Mouse (Mus musculus): Measurements from ENCODE around the gene Glcci1.

Gene Glcci1

GRCm38 (mm10) chr6:8489938-8490585, 19.3 kb upstream of the Glcci1 start:
- ChIA-PET CTCF (no interaction called here), POLR2A (no interaction called here)

DNA sequence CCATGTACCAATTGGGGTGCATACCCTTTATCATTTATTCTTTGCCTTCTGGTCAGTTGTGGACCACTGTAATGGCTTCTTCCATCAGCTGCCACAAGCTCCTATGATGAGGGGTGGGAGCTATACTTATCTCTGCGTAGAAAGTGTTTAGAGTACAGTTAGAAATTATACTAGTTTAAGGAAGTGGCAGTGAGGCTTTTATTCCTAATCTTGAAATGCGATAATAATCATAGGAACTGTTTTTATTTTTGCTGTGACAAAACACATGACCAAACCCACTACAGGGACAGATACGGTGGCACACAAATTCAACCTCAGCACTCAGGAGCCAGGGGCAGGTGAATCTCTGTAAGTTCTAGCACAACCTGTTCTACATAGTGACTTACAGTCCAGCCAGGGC, 17.2 kb upstream of the Glcci1 start:
- POLR2A ChIA-PET, result interaction anchor here in 1 of 4 experiments (1.0 kb wide), 1 partner anchor 10 kb away, joined by 3 read pairs; no protein-coding TSS in a partner anchor
- CTCF ChIA-PET, result no interaction called here

DNA sequence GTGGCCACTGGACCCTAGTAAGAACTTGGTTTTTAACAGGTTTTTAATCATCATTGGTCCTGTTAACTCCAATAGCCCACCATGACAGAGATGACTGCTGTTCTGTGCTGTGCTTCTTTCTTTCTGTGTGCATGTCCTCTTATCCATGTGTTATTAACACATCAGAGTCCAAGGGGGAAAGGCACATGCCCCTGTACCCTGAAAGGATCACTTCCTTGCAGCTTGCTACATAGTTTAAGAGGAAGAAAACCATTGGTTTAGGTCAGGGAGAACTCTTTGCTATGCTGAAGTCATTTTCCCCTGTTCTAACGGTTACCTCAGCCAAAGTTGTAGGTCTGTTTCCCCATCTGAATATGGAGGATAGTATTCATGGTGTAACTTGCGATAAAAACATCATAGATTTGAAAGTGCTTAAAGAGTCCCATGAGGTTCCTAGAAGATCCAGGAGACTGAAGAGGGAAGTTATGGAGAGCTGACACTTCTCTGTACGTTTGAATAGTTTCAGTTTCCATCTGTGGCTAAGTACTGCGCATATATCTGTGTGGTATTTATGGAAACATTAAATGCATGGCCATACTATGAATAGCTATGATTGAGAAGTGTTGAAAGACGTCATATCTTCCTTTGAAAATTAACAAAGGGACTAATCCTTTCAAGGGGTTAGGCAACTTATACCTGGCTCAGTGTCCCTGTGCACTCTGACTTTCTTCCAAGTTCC, 14.1 kb upstream of the Glcci1 start:
- ChIA-PET POLR2A (interaction anchor here in 1 of 4 experiments (0.5 kb wide), 1 partner anchor 287 kb away, joined by 3 read pairs; no protein-coding TSS in a partner anchor), CTCF (no interaction called here)

DNA sequence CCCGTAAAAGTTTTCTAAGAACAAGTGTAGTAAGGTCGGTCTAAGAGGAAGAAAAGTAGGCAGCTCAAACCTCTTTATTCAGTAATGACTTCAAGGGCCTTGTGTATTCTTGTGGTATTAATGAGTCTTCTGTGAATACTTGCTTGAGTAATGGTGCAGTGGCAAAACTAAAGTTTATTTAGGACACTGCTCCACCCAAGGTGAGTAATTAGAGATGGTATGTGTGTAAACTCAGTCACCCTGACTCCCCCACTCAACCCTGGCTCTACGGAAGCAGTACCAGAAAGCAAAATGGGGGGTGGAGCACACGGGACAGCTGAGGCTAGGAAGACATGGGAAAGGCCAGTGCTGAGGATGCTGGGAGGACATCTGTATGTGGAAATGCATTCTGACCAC, 13.6 kb upstream of the Glcci1 start:
- ChIA-PET CTCF (no interaction called here), POLR2A (no interaction called here)

- ChIA-PET CTCF (no interaction called here), POLR2A (interaction anchor here in 2 of 4 experiments (0.7 to 1.1 kb wide), 3 partner anchors 12 to 13 kb away, joined by 3 to 4 read pairs (median 3); partner anchors contain the start of gene Glcci1 (in 1 of the 2))
These were observed 12.0 kb upstream of the Glcci1 start for GRCm38 (mm10) chr6:8497234-8497867.

- CTCF ChIA-PET, result no interaction called here
- POLR2A ChIA-PET, result interaction anchor here in 2 of 4 experiments (0.7 to 1.1 kb wide), 3 partner anchors 12 kb away, joined by 3 to 4 read pairs (median 3); partner anchors contain the start of gene Glcci1 (in 1 of the 2)
These were observed 11.5 kb upstream of the Glcci1 start for GRCm38 (mm10) chr6:8497868-8498257.

- ChIA-PET CTCF (no interaction called here), POLR2A (interaction anchor here in 1 of 4 experiments (1.2 kb wide), 1 partner anchor 13 kb away, joined by 3 read pairs; no protein-coding TSS in a partner anchor)
These were observed 10.4 kb upstream of the Glcci1 start for GRCm38 (mm10) chr6:8498961-8499360.

- CTCF ChIA-PET, result no interaction called here
- POLR2A ChIA-PET, result interaction anchor here in 1 of 4 experiments (0.8 kb wide), 1 partner anchor 107 kb away, joined by 3 read pairs; no protein-coding TSS in a partner anchor
These were observed 5.4 kb upstream of the Glcci1 start for GRCm38 (mm10) chr6:8503953-8504352.

DNA sequence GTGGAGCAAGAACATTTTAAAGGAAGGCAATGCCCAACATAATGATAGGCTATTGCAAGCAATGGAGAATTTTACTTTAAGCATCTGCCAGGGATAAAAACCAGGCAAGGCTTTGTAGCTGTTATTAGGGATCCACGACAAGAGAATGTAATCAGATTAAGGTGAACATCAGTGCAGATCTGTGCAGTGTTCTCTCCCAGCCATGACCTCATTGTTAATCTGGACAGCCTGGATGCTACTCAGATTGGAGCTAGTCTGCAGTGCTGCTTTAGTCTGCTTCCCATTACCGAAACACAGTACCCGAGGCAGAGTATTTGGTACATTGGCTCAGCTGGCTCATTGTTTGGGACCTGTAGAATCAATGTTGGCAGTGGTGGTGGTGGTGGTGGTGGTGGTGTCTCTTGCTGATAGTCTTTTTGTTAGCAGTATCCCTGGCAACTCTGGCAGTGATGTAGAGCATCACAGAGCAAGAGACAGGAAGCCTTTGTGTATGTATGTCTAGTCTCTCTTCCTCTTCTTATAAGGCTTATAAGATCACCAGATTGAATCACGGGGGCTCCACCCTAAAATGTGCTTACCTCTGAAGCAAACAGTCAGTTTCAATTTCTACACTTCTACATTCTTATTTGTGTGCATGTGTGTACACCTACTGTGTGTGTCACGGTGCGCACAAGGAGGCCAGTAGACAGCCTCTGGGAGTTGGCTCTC, 4.7 kb upstream of the Glcci1 start:
- ChIA-PET POLR2A (interaction anchor here in 1 of 4 experiments (1.2 kb wide), 1 partner anchor 17 kb away, joined by 5 read pairs; no protein-coding TSS in a partner anchor), CTCF (no interaction called here)

GRCm38 (mm10) chr6:8506631-8507030, 2.8 kb upstream of the Glcci1 start:
- CTCF ChIA-PET, result no interaction called here
- POLR2A ChIA-PET, result no interaction called here

- CTCF ChIA-PET, result no interaction called here
- POLR2A ChIA-PET, result interaction anchor here in 3 of 4 experiments (0.5 to 2.1 kb wide), 5 partner anchors 22 to 156 kb away, joined by 3 to 9 read pairs (median 4); no protein-coding TSS in a partner anchor
These were observed 390 bp upstream of the Glcci1 start for GRCm38 (mm10) chr6:8508883-8509536.

DNA sequence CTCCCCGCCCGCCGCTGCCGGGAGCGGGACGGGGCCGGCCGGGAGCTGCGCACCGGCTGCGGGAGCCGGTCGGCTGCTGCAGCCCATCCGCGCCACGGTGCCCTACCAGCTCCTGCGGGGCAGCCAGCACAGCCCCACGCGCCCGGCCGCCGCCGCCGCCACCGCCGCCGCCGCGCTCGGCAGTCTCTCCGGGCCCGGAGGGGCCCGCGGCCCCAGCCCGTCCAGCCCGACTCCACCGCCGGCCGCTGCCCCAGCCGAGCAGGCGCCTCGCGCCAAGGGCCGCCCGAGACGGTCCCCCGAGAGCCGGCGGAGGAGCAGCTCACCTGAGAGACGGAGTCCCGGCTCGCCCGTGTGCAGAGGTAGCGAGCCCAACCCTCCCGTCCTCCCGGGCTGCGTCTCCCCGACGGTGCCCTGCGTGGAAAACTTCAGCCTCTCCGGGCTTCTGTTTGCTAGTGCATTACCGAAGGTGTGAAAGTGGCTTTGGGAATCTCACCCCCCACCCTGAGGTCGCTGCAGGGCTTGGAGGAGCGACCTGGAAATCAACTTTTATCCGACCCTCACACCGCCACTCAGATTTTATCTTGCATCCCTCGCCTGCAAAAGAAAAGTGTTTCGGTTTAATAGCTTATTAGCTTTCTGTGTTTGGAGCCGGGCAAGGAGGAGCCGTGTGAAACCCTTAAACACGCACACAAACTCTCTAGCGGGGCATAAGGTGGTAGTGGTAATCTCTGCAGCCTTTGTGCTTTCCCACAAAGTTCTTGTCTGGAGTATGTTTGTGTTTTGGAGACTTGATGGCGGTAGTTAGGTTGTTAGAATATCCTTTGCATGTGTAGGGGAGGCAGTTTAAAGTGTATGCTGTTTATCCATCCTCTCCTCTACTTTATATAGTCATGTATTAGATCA, 812 bp downstream of the Glcci1 start:
- CTCF ChIA-PET, result interaction anchor here in 2 of 4 experiments (0.6 to 0.7 kb wide), 2 partner anchors 444 to 724 kb away, joined by 4 to 5 read pairs; no protein-coding TSS in a partner anchor
- POLR2A ChIA-PET, result interaction anchor here in 3 of 4 experiments (0.5 to 1.5 kb wide), 10 partner anchors 9 to 251 kb away, joined by 3 to 5 read pairs (median 3); partner anchors contain the start of genes Gm45062 (in 1 of the 3), Rpa3 (in 1 of the 3) and Umad1 (in 1 of the 3)

GRCm38 (mm10) chr6:8510864-8511428, 1.5 kb downstream of the Glcci1 start:
- ChIA-PET POLR2A (interaction anchor here in 3 of 4 experiments (0.7 to 1.5 kb wide), 11 partner anchors 8 to 252 kb away, joined by 3 to 5 read pairs (median 3); partner anchors contain the start of genes Gm45062 (in 1 of the 3), Rpa3 (in 1 of the 3) and Umad1 (in 1 of the 3)), CTCF (no interaction called here)

DNA sequence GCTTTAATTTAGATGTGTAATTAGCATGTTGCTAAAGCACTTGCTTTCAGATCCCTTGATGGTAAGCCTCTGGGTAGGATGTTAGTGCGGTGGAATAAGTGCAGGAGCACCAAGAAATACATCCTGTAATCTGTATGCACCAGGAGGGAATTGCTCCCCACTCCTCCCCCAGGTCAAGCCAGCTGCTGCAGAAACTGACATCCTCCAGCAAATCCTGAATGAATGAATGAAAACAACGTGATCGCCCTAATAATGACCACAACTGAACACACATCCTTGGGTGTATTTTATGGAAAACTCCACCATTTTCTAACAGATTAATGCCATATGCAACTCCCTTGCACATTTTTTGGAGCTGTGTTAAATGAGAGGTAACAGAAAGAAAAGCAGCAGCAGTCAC, 2.0 kb downstream of the Glcci1 start:
- ChIA-PET POLR2A (interaction anchor here in 3 of 4 experiments (0.7 to 1.5 kb wide), 6 partner anchors 7 to 77 kb away, joined by 3 to 4 read pairs (median 4); no protein-coding TSS in a partner anchor), CTCF (no interaction called here)

- ChIA-PET POLR2A (no interaction called here), CTCF (no interaction called here)
These were observed 3.0 kb downstream of the Glcci1 start for GRCm38 (mm10) chr6:8512416-8512815.

DNA sequence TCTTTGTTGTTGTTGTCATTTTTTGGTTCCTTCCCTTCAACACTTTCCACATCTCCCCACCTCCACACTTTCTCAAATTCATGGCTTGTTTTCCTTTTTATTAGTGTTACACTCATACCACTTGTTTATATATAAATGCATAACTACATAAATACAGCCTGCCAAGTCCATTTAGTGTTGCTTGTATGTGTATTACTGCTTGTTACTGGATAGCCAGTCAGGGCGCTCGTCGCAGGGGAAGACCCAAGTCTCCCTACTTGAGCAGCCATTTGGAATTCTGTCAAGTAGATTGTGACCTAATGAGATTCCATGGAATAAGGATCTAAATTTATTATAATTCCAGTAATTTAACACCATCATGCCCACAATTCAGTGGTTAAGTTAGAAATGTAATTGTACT, 10.3 kb downstream of the Glcci1 start:
- POLR2A ChIA-PET, result no interaction called here
- CTCF ChIA-PET, result no interaction called here

- ChIA-PET POLR2A (interaction anchor here in 2 of 4 experiments (1.0 to 1.3 kb wide), 2 partner anchors 10 to 16 kb away, joined by 4 to 5 read pairs; no protein-coding TSS in a partner anchor), CTCF (interaction anchor here in 1 of 4 experiments (0.6 kb wide), 1 partner anchor 23 kb away, joined by 3 read pairs; no protein-coding TSS in a partner anchor)
These were observed 11.8 kb downstream of the Glcci1 start for GRCm38 (mm10) chr6:8521231-8521630.
